Mouse (Mus musculus): ENCODE measurements around the gene Ttll3. TPM values are rescaled to one million over a fixed set of nuclear protein-coding genes. Genes with fewer than 3 reads are reported as not detected.

Ttll3 gene
- total RNA-seq, 2 experiments from 2014 or later, result 4.0 TPM; not detected in 1

DNA sequence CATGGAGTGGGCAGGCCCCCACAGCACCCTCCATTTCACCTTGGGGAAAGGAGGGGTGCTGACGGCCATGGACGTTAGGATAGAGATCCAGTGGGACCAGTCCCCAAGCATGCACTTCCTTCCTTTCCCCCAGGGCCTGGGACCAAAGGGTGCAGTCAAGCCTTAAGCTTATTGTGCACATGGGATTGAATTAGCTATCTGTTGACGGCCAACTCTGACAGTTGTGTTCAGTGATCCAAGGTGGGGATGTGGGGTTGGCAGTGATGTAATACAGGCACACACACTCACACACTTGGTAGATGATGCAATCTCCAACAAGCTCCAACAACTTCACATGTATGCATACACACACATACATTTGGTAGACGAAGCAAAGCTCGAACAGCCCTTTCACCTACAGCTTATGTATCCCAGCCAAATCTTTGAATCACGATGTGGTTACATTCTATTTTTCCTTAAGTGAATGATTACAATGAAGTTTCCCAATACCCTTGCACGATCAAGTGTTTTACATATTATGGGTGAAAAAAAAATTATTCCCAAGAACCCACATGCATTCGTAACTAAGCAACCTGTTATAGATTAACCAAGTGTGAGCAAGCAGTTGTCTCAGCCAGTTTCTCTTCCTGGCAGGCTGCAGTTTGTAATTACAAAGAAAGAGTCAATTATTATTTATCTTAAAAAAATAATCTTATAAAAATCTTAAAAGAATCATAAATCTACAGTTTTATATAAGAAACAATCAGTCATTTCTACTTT is 55.3 kb downstream of the Ttll3 start:
- ATAC-seq (replicated peaks; ENCODE audit: low FRiP score, poor library complexity, severe bottlenecking), result no peak

GRCm38 (mm10) chr6:113447639-113448038 is 58.6 kb downstream of the Ttll3 start:
- ATAC-seq (replicated peaks; ENCODE audit: low FRiP score, poor library complexity, severe bottlenecking), result no peak

DNA sequence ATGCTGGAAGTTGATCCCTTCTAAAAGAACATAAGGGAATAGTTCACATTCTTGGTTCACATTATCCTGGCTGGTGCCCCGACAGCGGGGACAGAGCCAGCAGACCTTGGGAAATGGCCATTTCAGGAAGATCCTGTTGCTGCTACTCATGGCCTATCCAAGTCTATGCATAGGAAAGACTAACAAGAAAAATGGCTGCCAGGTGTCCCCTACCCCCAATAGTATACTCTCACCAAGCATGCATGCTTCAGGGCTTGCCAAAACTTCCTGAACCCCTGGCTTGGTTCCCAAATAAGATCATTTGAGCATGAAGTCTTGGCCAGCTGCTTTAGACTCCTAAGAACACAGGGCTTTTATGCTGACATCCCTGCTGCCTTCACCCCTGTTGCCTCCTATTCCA is 62.8 kb downstream of the Ttll3 start:
- no peak for ATAC-seq (replicated peaks; ENCODE audit: low FRiP score, poor library complexity, severe bottlenecking)

DNA sequence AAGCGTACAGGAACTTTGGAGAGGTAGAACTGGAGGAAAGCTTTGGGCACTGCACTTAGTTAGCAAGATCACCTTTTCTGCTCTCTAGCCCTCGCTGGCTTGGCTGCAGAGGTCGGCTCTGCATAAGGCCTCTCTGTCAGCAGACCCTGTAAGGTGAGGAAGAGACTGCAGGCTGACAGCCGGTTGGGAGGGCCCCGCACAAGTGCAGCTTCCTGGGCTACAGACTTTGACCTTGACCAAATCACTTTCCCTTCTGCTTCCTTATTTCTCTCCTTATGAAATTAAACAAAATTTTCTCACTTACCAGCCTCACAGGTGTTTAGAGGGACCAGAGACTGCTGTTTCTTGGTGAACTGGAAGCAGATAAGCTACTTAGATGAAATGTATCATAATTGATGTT is 65.9 kb downstream of the Ttll3 start:
- ATAC-seq (replicated peaks; ENCODE audit: low FRiP score, poor library complexity, severe bottlenecking), result no peak

DNA sequence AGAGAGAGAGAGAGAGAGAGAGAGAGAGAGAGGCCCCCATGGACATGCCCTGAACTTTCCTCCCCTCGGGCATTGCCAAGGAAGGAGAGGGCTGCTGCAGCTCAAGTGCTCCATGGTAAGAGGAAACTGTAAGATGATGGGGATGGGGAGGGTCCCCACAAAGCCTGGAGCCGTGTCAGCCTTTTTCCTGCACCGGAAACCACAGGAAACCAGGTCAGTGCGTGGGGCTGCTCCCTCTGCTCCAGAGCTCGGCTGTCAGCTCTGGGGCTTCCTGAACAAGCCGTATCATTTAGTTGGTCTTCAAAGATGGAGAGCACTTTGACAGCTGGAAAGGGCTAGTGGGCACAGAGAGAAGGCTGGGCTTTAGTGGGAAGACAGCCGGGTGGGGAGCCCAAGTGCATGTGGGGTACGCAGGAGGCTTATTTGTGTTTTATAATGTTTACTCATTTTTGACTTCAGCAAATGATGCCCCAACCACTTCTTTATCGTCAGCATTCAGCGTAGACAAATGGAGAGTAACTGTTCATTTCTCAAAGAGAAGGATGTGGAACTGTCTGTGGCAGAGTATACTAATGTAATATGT is 69.0 kb downstream of the Ttll3 start, which contains the start of gene Il17re:
Gene Il17re (plus strand): TSS at position 533 of the 583 bp plus-strand sequence.
- ATAC-seq (replicated peaks; ENCODE audit: low FRiP score, poor library complexity, severe bottlenecking), result no peak

DNA sequence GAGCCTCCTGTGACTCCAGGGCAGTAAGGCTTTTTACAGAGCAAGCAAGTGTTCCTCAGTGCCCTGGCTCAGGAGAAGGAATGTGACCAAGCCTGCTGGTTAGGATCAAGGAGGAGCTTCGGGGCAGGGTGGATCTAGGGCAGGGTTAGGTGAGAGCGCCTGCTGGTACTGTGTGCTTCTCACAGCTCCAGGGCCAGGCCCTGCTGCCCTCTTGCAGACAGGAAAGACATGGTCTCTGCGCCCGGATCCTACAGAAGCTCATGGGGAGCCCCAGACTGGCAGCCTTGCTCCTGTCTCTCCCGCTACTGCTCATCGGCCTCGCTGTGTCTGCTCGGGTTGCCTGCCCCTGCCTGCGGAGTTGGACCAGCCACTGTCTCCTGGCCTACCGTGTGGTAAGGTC is 69.6 kb downstream of the Ttll3 start:
- no peak for ATAC-seq (replicated peaks; ENCODE audit: low FRiP score, poor library complexity, severe bottlenecking)

GRCm38 (mm10) chr6:113464040-113464439 is 75.0 kb downstream of the Ttll3 start:
- no peak for ATAC-seq (replicated peaks; ENCODE audit: low FRiP score, poor library complexity, severe bottlenecking)

Other genes starting within 250 kb of the Ttll3 start
- gene Lhfpl4, start 193.9 kb upstream of the Ttll3 start, total RNA-seq (2015; ENCODE audit: low replicate concordance), result not detected in 2 replicates
- gene Lhfpl4, start 193.9 kb upstream of the Ttll3 start, total RNA-seq (2017; ENCODE audit: low replicate concordance), result 0.26 TPM in 1 of 2 replicates, not detected in the other
- 25.6 and 28.9 TPM in 2 replicates for gene Mtmr14, start 151.4 kb upstream of the Ttll3 start, total RNA-seq (2015; ENCODE audit: low replicate concordance)
- 28.8 and 42.9 TPM in 2 replicates for gene Mtmr14, start 151.4 kb upstream of the Ttll3 start, total RNA-seq (2017; ENCODE audit: low replicate concordance)
- 0.36 TPM in 1 of 2 replicates, not detected in the other for gene Cpne9, start 107.0 kb upstream of the Ttll3 start, total RNA-seq (2015; ENCODE audit: low replicate concordance)
- 0.64 TPM in 1 of 2 replicates, not detected in the other for gene Cpne9, start 107.0 kb upstream of the Ttll3 start, total RNA-seq (2017; ENCODE audit: low replicate concordance)
- gene Brpf1, start 82.1 kb upstream of the Ttll3 start, total RNA-seq (2015; ENCODE audit: low replicate concordance), result 33.5 and 43.6 TPM in 2 replicates
- 30.7 and 41.5 TPM in 2 replicates for gene Brpf1, start 82.1 kb upstream of the Ttll3 start, total RNA-seq (2017; ENCODE audit: low replicate concordance)
- 3.2 and 9.2 TPM in 2 replicates for gene Ogg1, start 62.3 kb upstream of the Ttll3 start, total RNA-seq (2015; ENCODE audit: low replicate concordance)
- gene Ogg1, start 62.3 kb upstream of the Ttll3 start, total RNA-seq (2017; ENCODE audit: low replicate concordance), result not detected in 2 replicates
- 8.8 and 13.3 TPM in 2 replicates for gene Camk1, start 45.3 kb upstream of the Ttll3 start, total RNA-seq (2015; ENCODE audit: low replicate concordance)
- gene Camk1, start 45.3 kb upstream of the Ttll3 start, total RNA-seq (2017; ENCODE audit: low replicate concordance), result 3.1 and 8.5 TPM in 2 replicates
- gene Tada3, start 11.4 kb upstream of the Ttll3 start, total RNA-seq (2015; ENCODE audit: low replicate concordance), result 1.7 and 6.8 TPM in 2 replicates
- gene Tada3, start 11.4 kb upstream of the Ttll3 start, total RNA-seq (2017; ENCODE audit: low replicate concordance), result 9.9 and 10.9 TPM in 2 replicates
- gene Arpc4, start 11.1 kb upstream of the Ttll3 start, total RNA-seq (2015; ENCODE audit: low replicate concordance), result 45.3 and 71.7 TPM in 2 replicates
- gene Arpc4, start 11.1 kb upstream of the Ttll3 start, total RNA-seq (2017; ENCODE audit: low replicate concordance), result 33.7 and 71.5 TPM in 2 replicates
- gene Rpusd3, start 30.1 kb downstream of the Ttll3 start, total RNA-seq (2015; ENCODE audit: low replicate concordance), result not detected in 2 replicates
- gene Rpusd3, start 30.1 kb downstream of the Ttll3 start, total RNA-seq (2017; ENCODE audit: low replicate concordance), result 1.4 and 2.1 TPM in 2 replicates
- gene Cidec, start 46.5 kb downstream of the Ttll3 start, total RNA-seq (2015; ENCODE audit: low replicate concordance), result not detected in 2 replicates
- not detected in 2 replicates for gene Cidec, start 46.5 kb downstream of the Ttll3 start, total RNA-seq (2017; ENCODE audit: low replicate concordance)
- gene Jagn1, start 53.3 kb downstream of the Ttll3 start, total RNA-seq (2015; ENCODE audit: low replicate concordance), result 11.2 and 13.0 TPM in 2 replicates
- 4.5 and 6.9 TPM in 2 replicates for gene Jagn1, start 53.3 kb downstream of the Ttll3 start, total RNA-seq (2017; ENCODE audit: low replicate concordance)
- not detected in 2 replicates for gene Il17re, start 69.2 kb downstream of the Ttll3 start, total RNA-seq (2015; ENCODE audit: low replicate concordance)
- not detected in 2 replicates for gene Il17re, start 69.2 kb downstream of the Ttll3 start, total RNA-seq (2017; ENCODE audit: low replicate concordance)
- not detected in 2 replicates for gene Il17rc, start 82.2 kb downstream of the Ttll3 start, total RNA-seq (2015; ENCODE audit: low replicate concordance)
- not detected in 2 replicates for gene Il17rc, start 82.2 kb downstream of the Ttll3 start, total RNA-seq (2017; ENCODE audit: low replicate concordance)
- gene Creld1, start 94.0 kb downstream of the Ttll3 start, total RNA-seq (2015; ENCODE audit: low replicate concordance), result not detected in 2 replicates
- not detected in 2 replicates for gene Creld1, start 94.0 kb downstream of the Ttll3 start, total RNA-seq (2017; ENCODE audit: low replicate concordance)
- gene Prrt3, start 112.7 kb downstream of the Ttll3 start, total RNA-seq (2015; ENCODE audit: low replicate concordance), result not detected in 2 replicates
- gene Prrt3, start 112.7 kb downstream of the Ttll3 start, total RNA-seq (2017; ENCODE audit: low replicate concordance), result not detected in 2 replicates
- gene Emc3, start 142.4 kb downstream of the Ttll3 start, total RNA-seq (2015; ENCODE audit: low replicate concordance), result 23.5 and 67.8 TPM in 2 replicates
- gene Emc3, start 142.4 kb downstream of the Ttll3 start, total RNA-seq (2017; ENCODE audit: low replicate concordance), result 15.2 and 28.4 TPM in 2 replicates
- 33.9 and 57.8 TPM in 2 replicates for gene Fancd2, start 142.4 kb downstream of the Ttll3 start, total RNA-seq (2015; ENCODE audit: low replicate concordance)
- 28.6 and 48.3 TPM in 2 replicates for gene Fancd2, start 142.4 kb downstream of the Ttll3 start, total RNA-seq (2017; ENCODE audit: low replicate concordance)
- gene Fancd2os, start 211.5 kb downstream of the Ttll3 start, total RNA-seq (2015; ENCODE audit: low replicate concordance), result not detected in 2 replicates
- not detected in 2 replicates for gene Fancd2os, start 211.5 kb downstream of the Ttll3 start, total RNA-seq (2017; ENCODE audit: low replicate concordance)
- 109 and 117 TPM in 2 replicates for gene Brk1, start 215.5 kb downstream of the Ttll3 start, total RNA-seq (2015; ENCODE audit: low replicate concordance)
- gene Brk1, start 215.5 kb downstream of the Ttll3 start, total RNA-seq (2017; ENCODE audit: low replicate concordance), result 41.2 and 42.5 TPM in 2 replicates
- gene Vhl, start 234.7 kb downstream of the Ttll3 start, total RNA-seq (2015; ENCODE audit: low replicate concordance), result 4.7 and 52.0 TPM in 2 replicates
- gene Vhl, start 234.7 kb downstream of the Ttll3 start, total RNA-seq (2017; ENCODE audit: low replicate concordance), result 3.6 and 4.2 TPM in 2 replicates
- 7.2 and 23.1 TPM in 2 replicates for gene Irak2, start 249.2 kb downstream of the Ttll3 start, total RNA-seq (2015; ENCODE audit: low replicate concordance)
- 34.8 and 64.6 TPM in 2 replicates for gene Irak2, start 249.2 kb downstream of the Ttll3 start, total RNA-seq (2017; ENCODE audit: low replicate concordance)

All from erythroid progenitor cell, adult 5-6 weeks (primary cell).